Mouse (Mus musculus) liver, embryonic 15.5 days (tissue): ENCODE results near the gene Ednra. TPM values are rescaled to one million over a fixed set of nuclear protein-coding genes. Genes with fewer than 3 reads are reported as not detected.

ENCODE experiments used
- ATAC-seq: fragments of 200-750 bp; cut with Nextera tagmentation; 2 replicates; pipeline ENCODE4 v1.8.0; 2017; ENCODE audit warnings: moderate number of reproducible peaks, mild to moderate bottlenecking, moderate library complexity; ENCODE audit not compliant: insufficient read depth
- H3K27ac ChIP-seq: fragments of 300-500 bp; sonication (generic); replicated peaks from 2 replicates; pipeline ENCODE4 v1.5.1; 2015; ENCODE audit warnings: mild to moderate bottlenecking, inconsistent platforms
- H3K27me3 ChIP-seq: fragments of 300-500 bp; sonication (generic); 2 replicates; pipeline ENCODE4 v1.6.1; 2015; ENCODE audit warnings: mild to moderate bottlenecking, inconsistent platforms
- H3K36me3 ChIP-seq: fragments of 300-500 bp; sonication (generic); replicated peaks from 2 replicates; pipeline ENCODE4 v1.6.1; 2015; ENCODE audit warnings: moderate library complexity, mild to moderate bottlenecking, inconsistent platforms
- H3K4me1 ChIP-seq: fragments of 300-500 bp; sonication (generic); replicated peaks from 2 replicates; pipeline ENCODE4 v1.6.1; 2015; ENCODE audit warnings: inconsistent platforms
- H3K4me2 ChIP-seq: fragments of 300-500 bp; sonication (generic); 2 replicates; pipeline ENCODE4 v1.6.1; 2015; ENCODE audit warnings: moderate library complexity, mild to moderate bottlenecking, inconsistent platforms
- H3K4me3 ChIP-seq: fragments of 300-500 bp; sonication (generic); replicated peaks from 2 replicates; pipeline ENCODE4 v1.5.1; 2015; ENCODE audit warnings: mild to moderate bottlenecking, inconsistent platforms
- H3K9ac ChIP-seq: fragments of 300-500 bp; sonication (generic); 2 replicates; pipeline ENCODE4 v1.6.1; 2015; ENCODE audit warnings: moderate library complexity, mild to moderate bottlenecking, inconsistent platforms
- H3K9me3 ChIP-seq: fragments of 300-500 bp; sonication (generic); replicated peaks from 2 replicates; pipeline ENCODE4 v1.6.1; 2016; ENCODE audit warnings: inconsistent platforms
- WGBS: fragments of 180-500 bp; shearing (Covaris S2); methylation state at CpG from one replicate; pipeline ENCODE4 v1.1.7; 2015; ENCODE audit warnings: mixed read lengths; ENCODE audit not compliant: insufficient replicate concordance; 5-methylcytosine and 5-hydroxymethylcytosine counted together
- polyA plus RNA-seq: library from polyadenylated mRNA; unstranded; fragments of >200 nt; fragmentation: Nextera tagmentation; extraction: Ambion mirVana; gene quantifications from 2 replicates; pipeline ENCODE4 v1.2.1, GENCODE M21; 2015

Ednra gene
- polyA plus RNA-seq, 1 experiment from 2014 or later = 3.0 TPM

DNA sequence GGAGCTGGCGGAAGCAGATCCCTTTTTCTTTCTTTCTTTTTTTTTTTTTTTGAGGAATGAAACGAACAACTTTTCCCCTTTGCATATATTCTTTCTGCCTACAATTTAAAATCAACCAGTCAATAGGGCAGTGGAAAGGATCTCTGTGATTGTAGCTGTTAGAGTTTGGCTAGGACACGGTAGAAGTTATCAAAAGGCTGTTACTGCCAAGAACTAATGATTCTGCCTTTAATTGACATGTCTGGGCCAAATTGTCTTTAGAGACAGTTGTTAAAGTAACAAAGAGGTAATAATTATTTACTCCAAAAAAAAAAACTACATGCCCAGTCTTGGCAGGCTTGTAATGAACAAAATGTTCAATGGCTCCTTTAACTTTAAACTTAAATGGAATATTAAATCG, 26.1 kb upstream of the Ednra start:
- WGBS = 57% methylated on average over 4 of the region's 4 CpGs
- no peak overlapping the region for H3K27ac ChIP-seq
- H3K36me3 ChIP-seq = no peaks in the 10 kb centered on the region
- H3K4me3 ChIP-seq = no peak overlapping the region
- H3K4me2 ChIP-seq = no peak overlapping the region
- no peak for ATAC-seq
- no peaks in the 10 kb centered on the region for H3K27me3 ChIP-seq
- no peaks in the 10 kb centered on the region for H3K9me3 ChIP-seq
- H3K9ac ChIP-seq = no peak overlapping the region
- no peaks in the 10 kb centered on the region for H3K4me1 ChIP-seq

- Histone ChIP-seq H3K27me3 (no peaks in the 10 kb centered on the region), H3K27ac (no peak overlapping the region), H3K9me3 (no peaks in the 10 kb centered on the region), H3K4me2 (no peak overlapping the region), H3K4me3 (no peak overlapping the region), H3K9ac (no peak overlapping the region), H3K4me1 (no peaks in the 10 kb centered on the region), H3K36me3 (no peaks in the 10 kb centered on the region)
- no peak for ATAC-seq
- WGBS = 51% methylated on average over 3 of the region's 3 CpGs
Observed at GRCm38 (mm10) chr8:77744476-77744875, 20.2 kb upstream of the Ednra start.

- 27% methylated on average over 3 of the region's 3 CpGs for WGBS
- Histone ChIP-seq H3K36me3 (no peaks in the 10 kb centered on the region), H3K9ac (no peak overlapping the region), H3K27ac (no peak overlapping the region), H3K4me1 (no peaks in the 10 kb centered on the region), H3K27me3 (no peaks in the 10 kb centered on the region), H3K4me3 (no peak overlapping the region), H3K4me2 (no peak overlapping the region), H3K9me3 (no peaks in the 10 kb centered on the region)
- ATAC-seq = no peak
Observed at GRCm38 (mm10) chr8:77742395-77742794, 18.1 kb upstream of the Ednra start.

GRCm38 (mm10) chr8:77741050-77741777, 16.9 kb upstream of the Ednra start:
- Histone ChIP-seq H3K9me3 (no peaks in the 10 kb centered on the region), H3K27ac (no peak overlapping the region), H3K9ac (no peak overlapping the region), H3K36me3 (no peaks in the 10 kb centered on the region), H3K4me2 (no peak overlapping the region), H3K27me3 (no peaks in the 10 kb centered on the region), H3K4me3 (no peak overlapping the region), H3K4me1 (no peaks in the 10 kb centered on the region)
- ATAC-seq = no peak
- WGBS = 62% methylated on average over 6 of the region's 6 CpGs

GRCm38 (mm10) chr8:77738419-77738818, 14.2 kb upstream of the Ednra start:
- H3K4me3 ChIP-seq = no peak overlapping the region
- no peak for ATAC-seq
- H3K27ac ChIP-seq = no peak overlapping the region
- no peaks in the 10 kb centered on the region for H3K9me3 ChIP-seq
- no peaks in the 10 kb centered on the region for H3K27me3 ChIP-seq
- H3K4me1 ChIP-seq = no peaks in the 10 kb centered on the region
- no peaks in the 10 kb centered on the region for H3K36me3 ChIP-seq
- H3K4me2 ChIP-seq = no peak overlapping the region
- WGBS = 77% methylated on average over 6 of the region's 6 CpGs
- H3K9ac ChIP-seq = no peak overlapping the region

DNA sequence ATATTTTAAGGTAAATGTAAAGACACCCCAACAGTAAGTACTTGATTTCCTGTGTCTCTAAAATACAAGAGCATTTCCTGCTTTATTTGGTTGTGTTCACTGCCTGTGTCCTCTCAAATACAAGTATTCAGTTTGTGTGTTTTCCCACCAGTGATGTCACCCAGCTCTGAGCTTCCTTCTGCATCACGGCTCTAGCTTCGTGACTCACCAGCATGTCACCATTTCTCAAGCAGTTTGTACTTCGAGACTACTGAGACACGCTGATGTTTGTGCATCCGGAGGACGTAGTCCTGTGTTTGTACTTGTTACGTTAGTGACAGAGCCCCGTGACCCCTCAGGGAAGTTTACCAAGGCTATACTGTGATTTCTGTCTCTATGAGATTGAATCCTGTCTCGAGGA, 13.1 kb upstream of the Ednra start:
- H3K9me3 ChIP-seq = no peaks in the 10 kb centered on the region
- 55% methylated on average over 9 of the region's 9 CpGs for WGBS
- no peaks in the 10 kb centered on the region for H3K27me3 ChIP-seq
- H3K4me1 ChIP-seq = no peaks in the 10 kb centered on the region
- no peak for ATAC-seq
- no peak overlapping the region for H3K4me2 ChIP-seq
- no peak overlapping the region for H3K9ac ChIP-seq
- H3K36me3 ChIP-seq = no peaks in the 10 kb centered on the region
- no peak overlapping the region for H3K27ac ChIP-seq
- H3K4me3 ChIP-seq = no peak overlapping the region

- H3K9ac ChIP-seq = no peak overlapping the region
- H3K4me2 ChIP-seq = no peak overlapping the region
- ATAC-seq = no peak
- H3K27me3 ChIP-seq = no peaks in the 10 kb centered on the region
- no peaks in the 10 kb centered on the region for H3K9me3 ChIP-seq
- 50% methylated on average over 2 of the region's 2 CpGs for WGBS
- no peaks in the 10 kb centered on the region for H3K4me1 ChIP-seq
- no peaks in the 10 kb centered on the region for H3K36me3 ChIP-seq
- H3K4me3 ChIP-seq = no peak overlapping the region
- no peak overlapping the region for H3K27ac ChIP-seq
Observed at GRCm38 (mm10) chr8:77733792-77734191, 9.5 kb upstream of the Ednra start.

GRCm38 (mm10) chr8:77732964-77733363, 8.7 kb upstream of the Ednra start:
- 36% methylated on average over 3 of the region's 3 CpGs for WGBS
- Histone ChIP-seq H3K36me3 (no peaks in the 10 kb centered on the region), H3K4me2 (no peak overlapping the region), H3K9ac (no peak overlapping the region), H3K27ac (no peak overlapping the region), H3K9me3 (no peaks in the 10 kb centered on the region), H3K4me3 (no peak overlapping the region), H3K4me1 (no peaks in the 10 kb centered on the region), H3K27me3 (no peaks in the 10 kb centered on the region)
- no peak for ATAC-seq

DNA sequence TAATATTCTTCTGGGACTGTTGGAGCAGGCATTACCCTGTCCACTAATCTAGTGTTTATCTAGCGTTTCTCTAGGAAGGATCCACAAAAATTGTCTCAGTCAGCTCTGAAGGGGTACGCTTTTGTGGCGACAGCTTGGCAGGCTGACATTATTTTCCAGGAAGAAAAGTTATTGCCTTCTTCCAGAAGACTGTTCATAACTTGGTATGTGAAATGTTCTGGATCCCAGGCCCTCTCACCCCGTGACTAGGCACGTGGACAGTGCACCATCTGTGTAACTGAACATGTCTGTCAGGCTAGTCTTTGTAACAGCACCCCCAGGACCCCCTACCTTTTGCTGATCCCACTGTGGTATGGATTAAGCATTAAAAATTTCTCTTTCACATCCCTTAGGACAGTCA, 1.1 kb upstream of the Ednra start:
- Histone ChIP-seq H3K4me1 (peaks cover 9% of the 10 kb centered on the region), H3K27me3 (no peaks in the 10 kb centered on the region), H3K4me3 (no peak overlapping the region), H3K36me3 (no peaks in the 10 kb centered on the region), H3K27ac (no peak overlapping the region), H3K9ac (no peak overlapping the region), H3K4me2 (no peak overlapping the region), H3K9me3 (no peaks in the 10 kb centered on the region)
- ATAC-seq = no peak
- 57% methylated on average over 5 of the region's 5 CpGs for WGBS

GRCm38 (mm10) chr8:77723534-77724045, 674 bp downstream of the Ednra start:
- Histone ChIP-seq H3K4me1 (peaks cover 9% of the 10 kb centered on the region), H3K9me3 (no peaks in the 10 kb centered on the region), H3K27me3 (no peaks in the 10 kb centered on the region), H3K4me3 (peak overlapping the region; percentile 44), H3K4me2 (peak overlapping the region; percentile 61), H3K27ac (peak overlapping the region; percentile 11; the same call in 1 of the 2 replicates), H3K9ac (no peak overlapping the region), H3K36me3 (no peaks in the 10 kb centered on the region)
- WGBS = 3% methylated on average over 16 of the region's 16 CpGs
- no peak for ATAC-seq

GRCm38 (mm10) chr8:77723018-77723417, 1.2 kb downstream of the Ednra start:
- Histone ChIP-seq H3K27ac (no peak overlapping the region), H3K4me1 (peaks cover 9% of the 10 kb centered on the region), H3K9ac (no peak overlapping the region), H3K27me3 (no peaks in the 10 kb centered on the region), H3K36me3 (no peaks in the 10 kb centered on the region), H3K9me3 (no peaks in the 10 kb centered on the region), H3K4me3 (no peak overlapping the region), H3K4me2 (peak overlapping the region; percentile 10; the same call in 1 of the 2 replicates)
- 69% methylated on average over 4 of the region's 4 CpGs for WGBS
- ATAC-seq = no peak

DNA sequence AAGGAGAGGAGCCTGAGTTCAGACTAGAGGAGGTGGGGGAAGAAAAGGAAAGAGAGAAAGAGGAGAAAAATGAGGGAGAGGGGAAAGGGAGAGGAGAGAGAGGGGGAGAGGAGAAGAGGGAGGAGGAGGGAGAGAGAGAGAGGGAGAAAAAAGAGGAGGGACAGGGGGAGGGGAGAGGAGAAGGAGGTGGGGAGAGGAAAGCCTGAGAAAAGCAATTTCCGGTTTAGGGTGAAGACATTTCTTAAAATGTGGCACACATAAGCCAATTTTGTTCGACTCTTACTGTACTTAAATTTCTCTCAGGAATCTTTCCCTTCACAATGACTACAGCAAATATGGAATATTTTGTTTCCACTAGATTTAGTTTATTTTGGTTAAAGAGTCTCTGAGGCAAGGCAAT, 5.3 kb downstream of the Ednra start:
- no peak for ATAC-seq
- Histone ChIP-seq H3K27me3 (no peaks in the 10 kb centered on the region), H3K9ac (no peak overlapping the region), H3K4me2 (no peak overlapping the region), H3K4me1 (peaks cover 9% of the 10 kb centered on the region), H3K9me3 (no peaks in the 10 kb centered on the region), H3K27ac (no peak overlapping the region), H3K36me3 (no peaks in the 10 kb centered on the region), H3K4me3 (no peak overlapping the region)
- 64% methylated on average over 2 of the region's 2 CpGs for WGBS
